Mouse (Mus musculus) gastrocnemius, postnatal 4 days (tissue): ENCODE results near the gene Coq8b. TPM values are rescaled to one million over a fixed set of nuclear protein-coding genes. Genes with fewer than 3 reads are reported as not detected.
"Not testable (repeated sequence)": the region's sequence is repeated elsewhere in the genome, so short reads cannot be mapped to it uniquely, and the experiment has no call there.

Source experiments
- DNase-seq, 2 experiments: peaks; one replicate each; pipeline ENCODE4 v3.0.0; 2021 to 2022; ENCODE audit warnings: low spot score in 2 of 2, mixed read lengths in 2 of 2
- total RNA-seq, 2 experiments: library from RNA; stranded (reverse); gene quantifications; 2 replicates each; pipeline ENCODE4 v1.2.3; 2021

The Coq8b gene
- total RNA-seq, 2 experiments from 2014 or later, result 8.6 to 10.3 TPM

- DNase-seq, result peak; percentile 82 to 92
Measured at GRCm38 (mm10) chr7:27228281-27228821, 4.5 kb upstream of the Coq8b start, which contains the start of gene Itpkc. Gene Itpkc (minus strand): TSS chr7:27228661.

- DNase-seq, result no peak
Measured at GRCm38 (mm10) chr7:27228865-27229264, 4.0 kb upstream of the Coq8b start.

GRCm38 (mm10) chr7:27230781-27231180 lies 2.0 kb upstream of the Coq8b start:
- no peak for DNase-seq

GRCm38 (mm10) chr7:27231693-27232331 lies 1.0 kb upstream of the Coq8b start:
- no peak for DNase-seq

GRCm38 (mm10) chr7:27233300-27233699 lies 477 bp downstream of the Coq8b start:
- DNase-seq, result no peak

GRCm38 (mm10) chr7:27235726-27236125 lies 2.9 kb downstream of the Coq8b start:
- DNase-seq, result no peak

- DNase-seq, result no peak
Measured at GRCm38 (mm10) chr7:27237527-27237926, 4.7 kb downstream of the Coq8b start.

- no peak for DNase-seq
Measured at GRCm38 (mm10) chr7:27238568-27238967, 5.7 kb downstream of the Coq8b start.

- no peak for DNase-seq
Measured at GRCm38 (mm10) chr7:27243211-27243610, 10.4 kb downstream of the Coq8b start.

- not testable (repeated sequence) for DNase-seq
Measured at GRCm38 (mm10) chr7:27244088-27244487, 11.3 kb downstream of the Coq8b start.

- no peak for DNase-seq
Measured at GRCm38 (mm10) chr7:27249146-27249545, 16.3 kb downstream of the Coq8b start.

- DNase-seq, result no peak
Measured at GRCm38 (mm10) chr7:27249928-27250327, 17.1 kb downstream of the Coq8b start.

- DNase-seq, result no peak
Measured at GRCm38 (mm10) chr7:27251946-27252345, 19.1 kb downstream of the Coq8b start.

GRCm38 (mm10) chr7:27255721-27256120 lies 22.9 kb downstream of the Coq8b start:
- no peak for DNase-seq

GRCm38 (mm10) chr7:27257046-27257851 lies 24.4 kb downstream of the Coq8b start:
- peak in 1 of 2 experiments; percentile 43 for DNase-seq

GRCm38 (mm10) chr7:27257852-27258204 lies 25.0 kb downstream of the Coq8b start:
- no peak for DNase-seq

- DNase-seq, result peak; percentile 92 to 97
Measured at GRCm38 (mm10) chr7:27258205-27258899, 25.5 kb downstream of the Coq8b start, which contains the start of gene Numbl. Gene Numbl (plus strand): TSS chr7:27258433.

GRCm38 (mm10) chr7:27259271-27259721 lies 26.5 kb downstream of the Coq8b start:
- no peak for DNase-seq

GRCm38 (mm10) chr7:27259771-27260170 lies 26.9 kb downstream of the Coq8b start:
- DNase-seq, result no peak

GRCm38 (mm10) chr7:27260856-27261255 lies 28.0 kb downstream of the Coq8b start:
- DNase-seq, result no peak

GRCm38 (mm10) chr7:27261888-27262287 lies 29.1 kb downstream of the Coq8b start:
- DNase-seq, result no peak
